Mouse (Mus musculus) heart, adult 2 months (tissue): ENCODE results near the gene Fgd3. TPM values are rescaled to one million over a fixed set of nuclear protein-coding genes. Genes with fewer than 3 reads are reported as not detected.

Experiments
- DNase-seq, 2 experiments: peaks; one replicate each; pipeline ENCODE4 v3.0.0; 2021
- H3K27ac ChIP-seq: fragments of 200-600 bp; 2 replicates; pipeline ENCODE4 v1.8.1; 2022
- H3K27me3 ChIP-seq: fragments of 200-500 bp; 2 replicates; pipeline ENCODE4 v1.6.1; 2012; ENCODE audit warnings: mild to moderate bottlenecking, low read length, inconsistent platforms, mixed read lengths; ENCODE audit not compliant: control insufficient read depth, insufficient read depth
- H3K36me3 ChIP-seq: fragments of 200-500 bp; 2 replicates; pipeline ENCODE4 v1.6.1; 2012; ENCODE audit warnings: low read length, inconsistent platforms; ENCODE audit not compliant: control insufficient read depth, insufficient read depth
- H3K4me1 ChIP-seq: fragments of 200-500 bp; 2 replicates; pipeline ENCODE4 v1.6.1; 2011; ENCODE audit warnings: low read length; ENCODE audit not compliant: control insufficient read depth, insufficient read depth
- H3K4me3 ChIP-seq: fragments of 200-600 bp; 2 replicates; pipeline ENCODE4 v1.8.1; 2022
- H3K79me2 ChIP-seq: fragments of 200-500 bp; replicated peaks from 2 replicates; pipeline ENCODE4 v1.6.1; 2012; ENCODE audit warnings: mild to moderate bottlenecking, inconsistent platforms, low read length, moderate library complexity, mixed read lengths; ENCODE audit not compliant: control insufficient read depth, insufficient read depth
- H3K9ac ChIP-seq: fragments of 200-500 bp; 2 replicates; pipeline ENCODE4 v1.6.1; 2012; ENCODE audit warnings: low read depth, mild to moderate bottlenecking, control low read depth, inconsistent platforms, low read length, mixed read lengths
- CTCF ChIP-seq: fragments of 200-600 bp; IDR thresholded peaks from 2 replicates; pipeline ENCODE4 v1.8.1; 2022; ENCODE audit warnings: antibody characterized with exemption, mild to moderate bottlenecking, moderate library complexity
- EP300 ChIP-seq: fragments of 200-500 bp; IDR thresholded peaks from 2 replicates; pipeline ENCODE4 v1.6.1; 2011; ENCODE audit warnings: low read depth, low read length, control low read depth; ENCODE audit not compliant: insufficient read depth
- POLR2A ChIP-seq: fragments of 200-500 bp; IDR thresholded peaks from 2 replicates; pipeline ENCODE4 v1.6.1; 2011; ENCODE audit warnings: mild to moderate bottlenecking, low read depth, low read length, control low read depth; ENCODE audit not compliant: insufficient read depth
- WGBS: fragments of 180-500 bp; shearing (Covaris S2); methylation state at CpG from one replicate; pipeline ENCODE4 v1.1.7; 2018; 5-methylcytosine and 5-hydroxymethylcytosine counted together
- intact Hi-C: fragments of 180-260 bp; cut with DNase I; formaldehyde crosslinking; loops from one replicate; pipeline ENCODE4 v1.15.1; 2025
- polyA plus RNA-seq: library from polyadenylated mRNA; depleted of rRNA; stranded (reverse); fragments of >200 nt; gene quantifications from 2 replicates; pipeline ENCODE4 v1.2.3, GENCODE M21; 2012
- total RNA-seq, 2 experiments: library from RNA; stranded (reverse); gene quantifications; 2 replicates each; pipeline ENCODE4 v1.2.3; 2021

Gene Fgd3
- total and polyA plus RNA-seq, 3 experiments: 0.96 to 1.0 (median 0.96) TPM

- intact Hi-C loops: loop anchor here (2.0 kb wide), 1 partner anchor 17 kb away; no protein-coding TSS in a partner anchor
- Histone ChIP-seq H3K27ac (peak overlapping the region; percentile 94), H3K4me1 (peaks cover 56% of the 10 kb centered on the region), H3K36me3 (peaks cover 35% of the 10 kb centered on the region), H3K4me3 (no peak overlapping the region), H3K79me2 (peaks cover 5% of the 10 kb centered on the region), H3K27me3 (no peaks in the 10 kb centered on the region), H3K9ac (no peak overlapping the region)
- TF ChIP-seq POLR2A: no peak
- TF ChIP-seq EP300: 0 out of 2 replicates have a peak, but pooled peaks have one; percentile 26
- peak in 1 of 2 experiments; percentile 30 for DNase-seq
These were observed 33.3 kb upstream of the Fgd3 start for GRCm38 (mm10) chr13:49353422-49353821.

DNA sequence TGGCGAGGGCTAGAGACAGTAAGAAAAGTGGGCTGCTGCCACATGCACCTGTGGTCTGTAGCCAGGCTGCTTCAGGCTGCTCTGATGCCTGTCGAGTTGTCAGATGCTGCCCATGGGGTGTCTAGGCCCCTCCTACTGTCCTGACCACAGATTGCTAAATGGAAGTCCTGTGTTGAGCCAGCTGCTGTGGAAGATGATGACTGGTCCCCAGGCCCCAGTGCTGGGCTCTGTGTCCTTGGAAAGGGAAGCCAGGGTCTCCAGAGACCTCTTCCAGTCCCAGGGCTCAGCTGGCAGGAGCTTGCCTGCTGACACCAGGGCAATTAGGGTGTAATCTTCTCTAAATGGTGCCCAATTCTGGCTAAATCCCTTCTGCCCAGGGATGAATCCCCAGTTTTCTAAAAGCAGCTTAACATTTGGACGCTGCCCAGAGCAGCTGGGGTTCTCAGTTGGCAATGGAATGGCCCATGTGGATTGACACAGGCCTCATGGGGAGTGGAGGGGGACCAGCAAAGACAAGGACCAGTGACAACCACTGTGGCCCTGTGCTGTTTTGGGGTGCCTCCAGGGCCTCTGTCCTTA lies 32.6 kb upstream of the Fgd3 start:
- intact Hi-C loops: loop anchor here (2.0 kb wide), 1 partner anchor 18 kb away; no protein-coding TSS in a partner anchor
- Histone ChIP-seq H3K4me3 (no peak overlapping the region), H3K9ac (no peak overlapping the region), H3K36me3 (peaks cover 41% of the 10 kb centered on the region), H3K27ac (peak overlapping the region; percentile 94), H3K4me1 (peaks cover 54% of the 10 kb centered on the region), H3K79me2 (peaks cover 5% of the 10 kb centered on the region), H3K27me3 (no peaks in the 10 kb centered on the region)
- TF ChIP-seq EP300 (no peak), POLR2A (no peak), CTCF (no peak)
- 27% methylated on average over 3 of the region's 3 CpGs for WGBS
- peak; percentile 70 to 73 for DNase-seq

- no peaks in the 10 kb centered on the region for H3K27me3 ChIP-seq
- H3K27ac ChIP-seq: peak overlapping the region; percentile 15
- H3K36me3 ChIP-seq: peaks cover 35% of the 10 kb centered on the region
- intact Hi-C loops: no loop called here
- DNase-seq: peak in 1 of 2 experiments; percentile 20
- TF ChIP-seq CTCF (no peak), EP300 (no peak), POLR2A (no peak)
- peaks cover 57% of the 10 kb centered on the region for H3K4me1 ChIP-seq
- H3K4me3 ChIP-seq: no peak overlapping the region
- H3K79me2 ChIP-seq: peaks cover 7% of the 10 kb centered on the region
- WGBS: 62% methylated on average over 6 of the region's 6 CpGs
- no peak overlapping the region for H3K9ac ChIP-seq
These were observed 29.9 kb upstream of the Fgd3 start for GRCm38 (mm10) chr13:49349836-49350505.

GRCm38 (mm10) chr13:49349335-49349734 lies 29.2 kb upstream of the Fgd3 start:
- Histone ChIP-seq H3K36me3 (peaks cover 34% of the 10 kb centered on the region), H3K4me1 (peaks cover 61% of the 10 kb centered on the region), H3K4me3 (no peak overlapping the region), H3K79me2 (peaks cover 7% of the 10 kb centered on the region), H3K27me3 (no peaks in the 10 kb centered on the region), H3K9ac (no peak overlapping the region), H3K27ac (no peak overlapping the region)
- intact Hi-C loops: no loop called here
- DNase-seq: no peak
- TF ChIP-seq CTCF (no peak), EP300 (no peak), POLR2A (no peak)
- 65% methylated on average over 4 of the region's 4 CpGs for WGBS

- no peak overlapping the region; the same call in 1 of the 2 replicates for H3K27ac ChIP-seq
- intact Hi-C loops: no loop called here
- 20% methylated on average over 2 of the region's 2 CpGs for WGBS
- H3K79me2 ChIP-seq: peaks cover 8% of the 10 kb centered on the region
- peaks cover 61% of the 10 kb centered on the region for H3K4me1 ChIP-seq
- DNase-seq: no peak
- H3K27me3 ChIP-seq: no peaks in the 10 kb centered on the region
- no peak overlapping the region for H3K4me3 ChIP-seq
- peaks cover 40% of the 10 kb centered on the region for H3K36me3 ChIP-seq
- peak overlapping the region; percentile 14; the same call in 1 of the 2 replicates for H3K9ac ChIP-seq
- TF ChIP-seq EP300: no peak
These were observed 28.4 kb upstream of the Fgd3 start for GRCm38 (mm10) chr13:49348522-49348921.

DNA sequence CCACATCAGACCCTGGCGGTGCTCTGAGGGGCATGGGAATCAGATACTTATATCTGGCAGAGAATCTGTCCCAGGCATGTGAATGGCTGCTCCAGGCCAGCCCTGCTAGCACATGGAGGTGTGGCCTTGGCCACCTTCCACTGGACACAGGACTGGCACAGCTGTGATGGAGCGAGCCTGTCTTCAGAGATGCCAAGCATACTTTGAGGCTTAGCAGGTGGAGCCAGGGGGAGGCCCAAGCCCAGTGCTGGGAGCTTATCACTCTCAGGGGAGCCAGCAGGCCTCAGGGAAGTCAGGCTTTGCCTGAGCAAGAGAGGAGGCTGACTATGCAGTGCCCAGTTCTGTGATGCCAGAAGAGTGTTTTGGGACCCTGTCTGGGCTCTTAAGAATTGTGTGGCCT lies 25.4 kb upstream of the Fgd3 start:
- Histone ChIP-seq H3K79me2 (peaks cover 14% of the 10 kb centered on the region), H3K36me3 (peaks cover 38% of the 10 kb centered on the region), H3K4me1 (peaks cover 47% of the 10 kb centered on the region), H3K27ac (peak overlapping the region; percentile 92), H3K9ac (no peak overlapping the region), H3K27me3 (no peaks in the 10 kb centered on the region), H3K4me3 (no peak overlapping the region)
- 27% methylated on average over 2 of the region's 2 CpGs for WGBS
- DNase-seq: peak; percentile 77 to 86
- intact Hi-C loops: no loop called here
- TF ChIP-seq POLR2A: no peak
- TF ChIP-seq EP300: peak; percentile 89
